Mouse (Mus musculus): ENCODE measurements around the gene Rnaseh2b.

GRCm38 (mm10) chr14:62249251-62249650, 43.1 kb upstream of the Rnaseh2b start:
- TF ChIP-seq CHD2 (IDR thresholded peaks at IDR 0.05; ENCODE audit: low read depth, low read length) (no peak), ZC3H11A (IDR thresholded peaks at IDR 0.05; ENCODE audit: borderline replicate concordance, low read depth, low read length) (no peak)
